Mouse (Mus musculus) heart, adult 11 months (tissue): ENCODE data around the gene Hspe1.

Experiments used
- DNase-seq: peaks from one replicate; pipeline ENCODE4 v3.0.0; 2022

Gene Hspe1

GRCm38 (mm10) chr1:55135846-55136245 is 47.9 kb downstream of the Hspe1 start:
- peak; percentile 51 for DNase-seq
